Comparison of ENCODE assay signal across 10 mouse cellular contexts in genomic region chr17:35342071-35342671, GRCm38 (mm10). TPM values are rescaled to one million over a fixed set of nuclear protein-coding genes. Genes with fewer than 3 reads are reported as not detected.
A peak's percentile ranks its signal among the peaks of the same experiment; 100 is the strongest.
DNase-seq lines count a peak whose midpoint lies in the region; ATAC-seq and TF ChIP-seq lines count a peak whose summit lies in the region.
"Had no signal": no experiment of that assay in that cellular context is flagged by ENCODE, and none has a peak within 500 bp of the region (broad histone marks: within the 10 kb centered on the region; RNA-seq: fewer than 3 reads in every experiment).

TSS of gene H2-Q2 (plus strand) at chr17:35342242.

- WGBS in hindbrain, embryonic 11.5 days = 1% methylated on average over 40 of the region's 40 CpGs
- 1% methylated on average over 39 of the region's 40 CpGs for WGBS in limb, embryonic 15.5 days
- WGBS in stomach, postnatal 0 days = under 1% methylated on average over 39 of the region's 40 CpGs

- peaks cover 2% of the 10 kb centered on the region; the same call in 1 of the 2 replicates for H3K27me3 ChIP-seq in ES-Bruce4 (ENCODE audit: control insufficient read depth, insufficient read depth, low read length, poor library complexity, severe bottlenecking)
- H3K27me3 ChIP-seq in hindbrain, embryonic 11.5 days (ENCODE audit: control insufficient read depth, insufficient read depth, low read length) = peaks cover 30% of the 10 kb centered on the region
- peaks cover 49% of the 10 kb centered on the region for H3K27me3 ChIP-seq in limb, embryonic 15.5 days
- peaks cover 3% of the 10 kb centered on the region; the same call in 1 of the 2 replicates for H3K27me3 ChIP-seq in stomach, postnatal 0 days (ENCODE audit: control insufficient read depth, insufficient read depth, low read length)

- no peak for TF ChIP-seq CTCF in gastrocnemius, adult 2 months (IDR thresholded peaks at IDR 0.05)
- TF ChIP-seq CTCF in ES-Bruce4 (IDR thresholded peaks at IDR 0.05; ENCODE audit: low read depth, low read length) = no peak
- no peak for TF ChIP-seq CTCF in stomach, postnatal 0 days (IDR thresholded peaks at IDR 0.05; ENCODE audit: low read depth)

- no peak for DNase-seq in gastrocnemius, adult 2 months
- DNase-seq in gastrocnemius, postnatal 36 days = no peak
- peak; percentile 43 for DNase-seq in hindbrain, embryonic 11.5 days (ENCODE audit: low spot score)
- DNase-seq in stomach, postnatal 0 days (ENCODE audit: low spot score) = peak; percentile 38
- DNase-seq in layer of hippocampus, postnatal 25 days (ENCODE audit: extremely low spot score in 1 of 2, low spot score in 1 of 2) = no peak
- DNase-seq in right cerebral cortex, adult 2 months (ENCODE audit: low spot score in 2 of 2) = no peak

- TF ChIP-seq EP300 in ES-Bruce4 (IDR thresholded peaks at IDR 0.05; ENCODE audit: insufficient read depth, low read depth, low read length) = no peak
- no peak for TF ChIP-seq EP300 in stomach, postnatal 0 days (optimal IDR thresholded peaks at IDR 0.05)

- H3K36me3 ChIP-seq in ES-Bruce4 (ENCODE audit: control insufficient read depth, insufficient read depth, low read length, poor library complexity, severe bottlenecking) = no peaks in the 10 kb centered on the region
- no peaks in the 10 kb centered on the region for H3K36me3 ChIP-seq in hindbrain, embryonic 11.5 days (ENCODE audit: control insufficient read depth, insufficient read depth, low read length)
- no peaks in the 10 kb centered on the region for H3K36me3 ChIP-seq in limb, embryonic 15.5 days
- H3K36me3 ChIP-seq in stomach, postnatal 0 days (ENCODE audit: control insufficient read depth, insufficient read depth, low read length) = no peaks in the 10 kb centered on the region
- H3K36me3 ChIP-seq: G1E had no signal

- H3K27ac ChIP-seq in gastrocnemius, adult 2 months = no peak within 1 kb of the TSS
- H3K27ac ChIP-seq in ES-Bruce4 (ENCODE audit: insufficient read depth, low read length) = no peak within 1 kb of the TSS
- no peak within 1 kb of the TSS for H3K27ac ChIP-seq in hindbrain, embryonic 11.5 days (ENCODE audit: low read depth, low read length)
- H3K27ac ChIP-seq in limb, embryonic 15.5 days = no peak within 1 kb of the TSS
- H3K27ac ChIP-seq in stomach, postnatal 0 days (replicated peaks) = no peak within 1 kb of the TSS
- H3K27ac ChIP-seq: macrophage had no signal

- no peaks in the 10 kb centered on the region for H3K9me3 ChIP-seq in ES-Bruce4 (replicated peaks; ENCODE audit: control insufficient read depth, insufficient read depth, low read length, poor library complexity, severe bottlenecking)
- no peaks in the 10 kb centered on the region for H3K9me3 ChIP-seq in hindbrain, embryonic 11.5 days (ENCODE audit: control insufficient read depth, low read length)
- H3K9me3 ChIP-seq in limb, embryonic 15.5 days = no peaks in the 10 kb centered on the region
- H3K9me3 ChIP-seq in stomach, postnatal 0 days (ENCODE audit: control insufficient read depth, low read length) = no peaks in the 10 kb centered on the region
- H3K9me3 ChIP-seq: G1E had no signal

- no peaks in the 10 kb centered on the region for H3K4me1 ChIP-seq in ES-Bruce4 (ENCODE audit: control insufficient read depth, insufficient read depth, low read length)
- H3K4me1 ChIP-seq in hindbrain, embryonic 11.5 days (replicated peaks; ENCODE audit: control insufficient read depth, insufficient read depth, low read length) = peaks cover 8% of the 10 kb centered on the region; the same call in 1 of the 2 replicates
- peaks cover 12% of the 10 kb centered on the region for H3K4me1 ChIP-seq in limb, embryonic 15.5 days
- H3K4me1 ChIP-seq in stomach, postnatal 0 days (replicated peaks; ENCODE audit: control insufficient read depth, insufficient read depth) = no peaks in the 10 kb centered on the region

- peak within 1 kb of the TSS; percentile 47 for H3K9ac ChIP-seq in ES-Bruce4 (ENCODE audit: low read depth, poor library complexity, severe bottlenecking)
- H3K9ac ChIP-seq in hindbrain, embryonic 11.5 days (ENCODE audit: low read depth, low read length) = peak within 1 kb of the TSS; percentile 53
- H3K9ac ChIP-seq in limb, embryonic 15.5 days = no peak within 1 kb of the TSS
- peak within 1 kb of the TSS; percentile 27; the same call in 1 of the 2 replicates for H3K9ac ChIP-seq in stomach, postnatal 0 days (ENCODE audit: low read length)

- intact Hi-C loops in gastrocnemius, adult 2 months (cut with DNase I) = no loop called here
- intact Hi-C loops in gastrocnemius, postnatal 36 days (cut with DNase I) = no loop called here

- ATAC-seq in hindbrain, embryonic 11.5 days (ENCODE audit: low FRiP score) = no peak
- ATAC-seq in limb, embryonic 15.5 days (ENCODE audit: insufficient number of reproducible peaks, low FRiP score, low TSS enrichment, low read depth) = no peak
- ATAC-seq in stomach, postnatal 0 days (ENCODE audit: low FRiP score, low TSS enrichment) = peak; percentile 35; the same call in 1 of the 2 replicates

- H3K4me2 ChIP-seq in hindbrain, embryonic 11.5 days (replicated peaks; ENCODE audit: low read depth, low read length) = peak within 1 kb of the TSS; percentile 78
- H3K4me2 ChIP-seq in limb, embryonic 15.5 days = peak within 1 kb of the TSS; percentile 68
- peak within 1 kb of the TSS; percentile 70 for H3K4me2 ChIP-seq in stomach, postnatal 0 days (replicated peaks; ENCODE audit: low read depth)

- no peak for TF ChIP-seq POLR2A in ES-Bruce4 (IDR thresholded peaks at IDR 0.05; ENCODE audit: insufficient read depth, low read length)

- H3K4me3 ChIP-seq in gastrocnemius, adult 2 months = peak within 1 kb of the TSS; percentile 64
- H3K4me3 ChIP-seq in ES-Bruce4 (ENCODE audit: low read depth, low read length) = peak within 1 kb of the TSS; percentile 68
- H3K4me3 ChIP-seq in hindbrain, embryonic 11.5 days (ENCODE audit: low read depth, low read length) = peak within 1 kb of the TSS; percentile 39
- H3K4me3 ChIP-seq in limb, embryonic 15.5 days = peak within 1 kb of the TSS; percentile 39
- peak within 1 kb of the TSS; percentile 43 for H3K4me3 ChIP-seq in stomach, postnatal 0 days (ENCODE audit: low read depth, low read length)

RNA-seq across cellular contexts. Expression of gene H2-Q2, which starts in this region (rescaled TPM):
- total RNA-seq in gastrocnemius, adult 2 months (2021) = under 1 TPM; 0.17 to 0.20 TPM
- total RNA-seq in gastrocnemius, postnatal 36 days (2021) = under 1 TPM; 0.20 to 0.77 TPM
- 5.6 and 5.8 TPM in 2 replicates for polyA plus RNA-seq in ES-Bruce4 (2011; ENCODE audit: insufficient read depth, insufficient read length, low read depth, missing spikeins)
- 0.52 and 0.53 TPM in 2 replicates for polyA plus RNA-seq in hindbrain, embryonic 11.5 days (2014; fragmentation: Nextera tagmentation; extraction: Ambion mirVana)
- polyA plus RNA-seq in limb, embryonic 15.5 days (2015; fragmentation: Nextera tagmentation; extraction: Ambion mirVana) = 0.20 and 0.29 TPM in 2 replicates
- 1.2 and 1.6 TPM in 2 replicates for polyA plus RNA-seq in stomach, postnatal 0 days (2015; fragmentation: Nextera tagmentation; extraction: Ambion mirVana)
- total RNA-seq in layer of hippocampus, postnatal 25 days (2021) = under 1 TPM in 1 of 2 experiments, not detected in 1; 0.44 TPM
- total RNA-seq: G1E had no signal
- polyA plus RNA-seq: G1E, macrophage had no signal

Comparison
In these comparisons a context has a peak if more than half of its experiments do, and no peak if none do; other contexts are left out.
1. Peak in DNase-seq, H3K4me3 ChIP-seq, H3K9ac ChIP-seq and H3K4me2 ChIP-seq in hindbrain, embryonic 11.5 days; RNA of the gene not detected or under 1 TPM.